Mouse (Mus musculus): ENCODE results near the gene Lbr. TPM values are rescaled to one million over a fixed set of nuclear protein-coding genes. Genes with fewer than 3 reads are reported as not detected.

The Lbr gene
- total and polyA plus RNA-seq, 2 experiments from 2014 or later: 29.1 to 39.8 TPM

DNA sequence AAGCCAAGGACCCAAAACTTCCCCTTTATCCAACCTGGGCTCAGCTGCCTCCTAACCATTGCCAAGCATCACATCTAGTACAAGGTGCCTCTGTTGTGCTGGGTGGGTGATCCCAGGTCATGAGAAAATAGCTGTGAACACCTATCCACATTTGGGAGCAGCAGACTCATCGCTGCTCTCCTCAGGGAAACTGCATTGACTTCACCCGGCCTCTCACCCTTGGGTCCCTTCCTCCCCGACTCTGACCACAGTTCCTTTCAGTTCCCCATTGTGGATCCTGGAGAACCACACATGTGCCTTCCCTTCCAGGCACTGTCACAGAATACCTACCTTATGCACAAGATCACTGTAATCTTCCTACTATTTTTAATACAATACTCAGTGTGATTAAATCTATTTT lies 2.9 kb upstream of the Lbr start:
- Histone ChIP-seq H3K9ac (replicated peaks; ENCODE audit: low read length) (no peak overlapping the region), H3K27ac (no peak overlapping the region), H3K4me2 (ENCODE audit: low read depth, low read length) (no peak overlapping the region), H3K4me1 (ENCODE audit: insufficient read depth, low read length) (peaks cover 5% of the 10 kb centered on the region; the same call in 1 of the 2 replicates), H3K27me3 (ENCODE audit: insufficient read depth, low read length) (no peaks in the 10 kb centered on the region), H3K4me3 (ENCODE audit: low read length) (no peak overlapping the region), H3K36me3 (ENCODE audit: insufficient read depth, low read length) (no peaks in the 10 kb centered on the region), H3K9me3 (ENCODE audit: low read length) (no peaks in the 10 kb centered on the region)
- TF ChIP-seq CTCF (IDR thresholded peaks at IDR 0.05; ENCODE audit: low read depth): no peak
- 87% methylated on average over 3 of the region's 3 CpGs for WGBS
- ATAC-seq (no peak), DNase-seq (ENCODE audit: low spot score) (no peak)

GRCm38 (mm10) chr1:181844874-181845547 lies 2.2 kb upstream of the Lbr start:
- no peaks in the 10 kb centered on the region for H3K27me3 ChIP-seq (ENCODE audit: insufficient read depth, low read length)
- TF ChIP-seq CTCF (IDR thresholded peaks at IDR 0.05; ENCODE audit: low read depth): no peak

GRCm38 (mm10) chr1:181841864-181842672 lies 778 bp downstream of the Lbr start:
- TF ChIP-seq CTCF (IDR thresholded peaks at IDR 0.05; ENCODE audit: low read depth): peak; percentile 40
- no peaks in the 10 kb centered on the region for H3K27me3 ChIP-seq (ENCODE audit: insufficient read depth, low read length)
- no peaks in the 10 kb centered on the region for H3K9me3 ChIP-seq (ENCODE audit: low read length)
- H3K4me3 ChIP-seq (ENCODE audit: low read length): peak overlapping the region; percentile 89
- peak; percentile 97 for DNase-seq (ENCODE audit: low spot score)
- peak overlapping the region; percentile 71 for H3K9ac ChIP-seq (replicated peaks; ENCODE audit: low read length)
- H3K4me2 ChIP-seq (ENCODE audit: low read depth, low read length): peak overlapping the region; percentile 84
- peak overlapping the region; percentile 91 for H3K27ac ChIP-seq
- H3K36me3 ChIP-seq (ENCODE audit: insufficient read depth, low read length): no peaks in the 10 kb centered on the region
- H3K4me1 ChIP-seq (ENCODE audit: insufficient read depth, low read length): peaks cover 9% of the 10 kb centered on the region; the same call in 1 of the 2 replicates
- under 1% methylated on average over 103 of the region's 113 CpGs for WGBS
- ATAC-seq: peak; percentile 98

More at GRCm38 (mm10) chr1:181844874-181845547, 2.2 kb upstream of the Lbr start:
- Histone ChIP-seq H3K4me3 (ENCODE audit: low read length) (no peak overlapping the region), H3K27ac (no peak overlapping the region), H3K9me3 (ENCODE audit: low read length) (no peaks in the 10 kb centered on the region), H3K9ac (replicated peaks; ENCODE audit: low read length) (no peak overlapping the region), H3K4me1 (ENCODE audit: insufficient read depth, low read length) (peaks cover 6% of the 10 kb centered on the region; the same call in 1 of the 2 replicates), H3K4me2 (ENCODE audit: low read depth, low read length) (no peak overlapping the region), H3K36me3 (ENCODE audit: insufficient read depth, low read length) (no peaks in the 10 kb centered on the region)
- 76% methylated on average over 15 of the region's 15 CpGs for WGBS
- ATAC-seq (no peak), DNase-seq (ENCODE audit: low spot score) (no peak)

DNA sequence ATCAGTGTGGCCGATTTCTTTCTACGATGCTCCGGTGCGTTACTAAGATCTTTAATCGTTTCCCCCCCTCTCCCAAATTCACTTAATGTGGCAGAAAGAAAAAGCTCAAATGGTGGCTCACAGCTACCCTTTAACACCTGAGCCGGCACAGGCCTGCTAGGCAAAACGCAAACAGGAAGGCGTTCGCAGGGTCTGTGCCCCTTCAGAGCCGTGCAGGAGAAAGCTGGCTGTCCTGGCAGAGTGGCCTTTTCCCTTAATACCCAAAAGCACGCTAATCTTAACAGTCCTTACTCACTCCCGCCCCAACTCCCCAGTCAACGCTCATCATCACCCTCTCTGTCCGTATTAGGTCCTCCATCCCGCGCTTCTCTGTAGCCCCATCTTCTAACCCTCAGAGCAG lies 1.4 kb downstream of the Lbr start:
- H3K36me3 ChIP-seq (ENCODE audit: insufficient read depth, low read length): peaks cover under 1% of the 10 kb centered on the region; the same call in 1 of the 2 replicates
- no peaks in the 10 kb centered on the region for H3K9me3 ChIP-seq (ENCODE audit: low read length)
- peak overlapping the region; percentile 91 for H3K27ac ChIP-seq
- DNase-seq (ENCODE audit: low spot score): peak; percentile 33
- peak overlapping the region; percentile 71 for H3K9ac ChIP-seq (replicated peaks; ENCODE audit: low read length)
- peak overlapping the region; percentile 84 for H3K4me2 ChIP-seq (ENCODE audit: low read depth, low read length)
- peak overlapping the region; percentile 89 for H3K4me3 ChIP-seq (ENCODE audit: low read length)
- no peak for ATAC-seq
- H3K4me1 ChIP-seq (ENCODE audit: insufficient read depth, low read length): peaks cover 9% of the 10 kb centered on the region; the same call in 1 of the 2 replicates
- TF ChIP-seq CTCF (IDR thresholded peaks at IDR 0.05; ENCODE audit: low read depth): no peak
- no peaks in the 10 kb centered on the region for H3K27me3 ChIP-seq (ENCODE audit: insufficient read depth, low read length)
- under 1% methylated on average over 16 of the region's 16 CpGs for WGBS

GRCm38 (mm10) chr1:181839746-181840366 lies 3.0 kb downstream of the Lbr start:
- H3K9me3 ChIP-seq (ENCODE audit: low read length): no peaks in the 10 kb centered on the region
- DNase-seq (ENCODE audit: low spot score): no peak
- H3K36me3 ChIP-seq (ENCODE audit: insufficient read depth, low read length): peaks cover 11% of the 10 kb centered on the region; the same call in 1 of the 2 replicates
- H3K4me2 ChIP-seq (ENCODE audit: low read depth, low read length): peak overlapping the region; percentile 84
- H3K27me3 ChIP-seq (ENCODE audit: insufficient read depth, low read length): no peaks in the 10 kb centered on the region
- no peak overlapping the region for H3K27ac ChIP-seq
- WGBS: 12% methylated on average over 6 of the region's 6 CpGs
- peak overlapping the region; percentile 22 for H3K4me3 ChIP-seq (ENCODE audit: low read length)
- TF ChIP-seq CTCF (IDR thresholded peaks at IDR 0.05; ENCODE audit: low read depth): no peak
- peaks cover 9% of the 10 kb centered on the region; the same call in 1 of the 2 replicates for H3K4me1 ChIP-seq (ENCODE audit: insufficient read depth, low read length)
- no peak overlapping the region; the same call in 1 of the 2 replicates for H3K9ac ChIP-seq (replicated peaks; ENCODE audit: low read length)
- ATAC-seq: no peak

- no peaks in the 10 kb centered on the region for H3K9me3 ChIP-seq (ENCODE audit: low read length)
- H3K27me3 ChIP-seq (ENCODE audit: insufficient read depth, low read length): no peaks in the 10 kb centered on the region
- no peak for DNase-seq (ENCODE audit: low spot score)
- no peak overlapping the region for H3K9ac ChIP-seq (replicated peaks; ENCODE audit: low read length)
- H3K4me2 ChIP-seq (ENCODE audit: low read depth, low read length): no peak overlapping the region
- peaks cover 13% of the 10 kb centered on the region; the same call in 1 of the 2 replicates for H3K36me3 ChIP-seq (ENCODE audit: insufficient read depth, low read length)
- H3K4me1 ChIP-seq (ENCODE audit: insufficient read depth, low read length): peaks cover 7% of the 10 kb centered on the region; the same call in 1 of the 2 replicates
- no peak for TF ChIP-seq CTCF (IDR thresholded peaks at IDR 0.05; ENCODE audit: low read depth)
- no peak overlapping the region for H3K4me3 ChIP-seq (ENCODE audit: low read length)
- WGBS: 77% methylated on average over 5 of the region's 5 CpGs
- no peak overlapping the region for H3K27ac ChIP-seq
- ATAC-seq: no peak
These were observed 4.7 kb downstream of the Lbr start for GRCm38 (mm10) chr1:181838111-181838510.
